Mouse (Mus musculus) hindbrain, embryonic 15.5 days (tissue): ENCODE data around the gene Mapk13. TPM values are rescaled to one million over a fixed set of nuclear protein-coding genes. Genes with fewer than 3 reads are reported as not detected.
"Not testable (repeated sequence)": the region's sequence is repeated elsewhere in the genome, so short reads cannot be mapped to it uniquely, and the experiment has no call there.

Source experiments
- ATAC-seq: fragments of 200-750 bp; cut with Nextera tagmentation; 2 replicates; pipeline ENCODE4 v1.8.0; 2017; ENCODE audit warnings: low read depth, moderate number of reproducible peaks, moderate TSS enrichment; ENCODE audit not compliant: low FRiP score
- H3K27ac ChIP-seq: fragments of 300-500 bp; sonication (generic); replicated peaks from 2 replicates; pipeline ENCODE4 v1.5.1; 2015; ENCODE audit warnings: mild to moderate bottlenecking, inconsistent platforms
- H3K27me3 ChIP-seq: fragments of 300-500 bp; sonication (generic); 2 replicates; pipeline ENCODE4 v1.6.1; 2015; ENCODE audit warnings: control low read depth, inconsistent platforms
- H3K36me3 ChIP-seq: fragments of 300-500 bp; sonication (generic); 2 replicates; pipeline ENCODE4 v1.6.1; 2015; ENCODE audit warnings: control low read depth, inconsistent platforms
- H3K4me1 ChIP-seq: fragments of 300-500 bp; sonication (generic); replicated peaks from 2 replicates; pipeline ENCODE4 v1.6.1; 2015; ENCODE audit warnings: control low read depth, inconsistent platforms
- H3K4me2 ChIP-seq: fragments of 300-500 bp; sonication (generic); 2 replicates; pipeline ENCODE4 v1.6.1; 2015; ENCODE audit warnings: moderate library complexity, mild to moderate bottlenecking, inconsistent platforms
- H3K4me3 ChIP-seq: fragments of 300-500 bp; sonication (generic); 2 replicates; pipeline ENCODE4 v1.5.1; 2015; ENCODE audit warnings: mild to moderate bottlenecking, inconsistent platforms
- H3K9ac ChIP-seq: fragments of 300-500 bp; sonication (generic); 2 replicates; pipeline ENCODE4 v1.6.1; 2015; ENCODE audit warnings: inconsistent platforms
- H3K9me3 ChIP-seq: fragments of 300-500 bp; sonication (generic); 2 replicates; pipeline ENCODE4 v1.6.1; 2016; ENCODE audit warnings: control low read depth, inconsistent platforms
- WGBS: fragments of 180-500 bp; shearing (Covaris S2); methylation state at CpG from one replicate; pipeline ENCODE4 v1.1.7; 2015; 5-methylcytosine and 5-hydroxymethylcytosine counted together
- polyA plus RNA-seq: library from polyadenylated mRNA; unstranded; fragments of >200 nt; fragmentation: Nextera tagmentation; extraction: Ambion mirVana; gene quantifications from 2 replicates; pipeline ENCODE4 v1.2.1, GENCODE M21; 2015

Mapk13 gene
- 0.97 and 1.7 TPM in 2 replicates for polyA plus RNA-seq

GRCm38 (mm10) chr17:28769121-28769874, at the start of gene Mapk13:
Gene Mapk13 (plus strand): TSS chr17:28769297.
- WGBS = 1% methylated on average over 54 of the region's 58 CpGs
- H3K36me3 ChIP-seq = no peaks in the 10 kb centered on the region
- H3K4me3 ChIP-seq = peak within 1 kb of the TSS; percentile 35
- H3K4me1 ChIP-seq = peaks cover 16% of the 10 kb centered on the region
- H3K9ac ChIP-seq = 0 out of 2 replicates have a peak within 1 kb of the TSS, but pooled peaks have one; percentile 7
- H3K4me2 ChIP-seq = peak within 1 kb of the TSS; percentile 65
- no peaks in the 10 kb centered on the region for H3K9me3 ChIP-seq
- H3K27me3 ChIP-seq = peaks cover 34% of the 10 kb centered on the region
- ATAC-seq = no peak
- no peak within 1 kb of the TSS for H3K27ac ChIP-seq

- no peaks in the 10 kb centered on the region for H3K4me1 ChIP-seq
- 95% methylated on average over 4 of the region's 4 CpGs for WGBS
- no peak for ATAC-seq
- no peaks in the 10 kb centered on the region for H3K27me3 ChIP-seq
- no peak within 1 kb of the TSS for H3K9ac ChIP-seq
- H3K9me3 ChIP-seq = no peaks in the 10 kb centered on the region
- H3K36me3 ChIP-seq = peaks cover 47% of the 10 kb centered on the region
- no peak within 1 kb of the TSS for H3K27ac ChIP-seq
- H3K4me3 ChIP-seq = no peak within 1 kb of the TSS
- H3K4me2 ChIP-seq = no peak within 1 kb of the TSS
These were observed 43.3 kb upstream of the Mapk13 start, which contains the start of gene AC170998.1 for GRCm38 (mm10) chr17:28725783-28726182. Gene AC170998.1 (plus strand): TSS chr17:28726083.

- H3K4me2 ChIP-seq, H3K4me1 ChIP-seq, H3K27me3 ChIP-seq, H3K27ac ChIP-seq, ATAC-seq, H3K9me3 ChIP-seq, H3K9ac ChIP-seq, H3K4me3 ChIP-seq: not testable (repeated sequence)
- 92% methylated on average over 11 of the region's 11 CpGs for WGBS
- H3K36me3 ChIP-seq = peaks cover 61% of the 10 kb centered on the region
These were observed 41.6 kb upstream of the Mapk13 start for GRCm38 (mm10) chr17:28727511-28727910.

- Histone ChIP-seq H3K9me3 (no peaks in the 10 kb centered on the region), H3K9ac (no peak overlapping the region), H3K27ac (no peak overlapping the region), H3K4me2 (no peak overlapping the region), H3K27me3 (no peaks in the 10 kb centered on the region), H3K4me1 (no peaks in the 10 kb centered on the region), H3K4me3 (no peak overlapping the region), H3K36me3 (peaks cover 52% of the 10 kb centered on the region)
- no peak for ATAC-seq
- WGBS = 95% methylated on average over 6 of the region's 6 CpGs
These were observed 33.6 kb upstream of the Mapk13 start for GRCm38 (mm10) chr17:28735317-28736105.

- 82% methylated on average over 4 of the region's 4 CpGs for WGBS
- Histone ChIP-seq H3K4me2 (no peak overlapping the region), H3K36me3 (peaks cover 50% of the 10 kb centered on the region)
These were observed 32.6 kb upstream of the Mapk13 start for GRCm38 (mm10) chr17:28736486-28736885.

GRCm38 (mm10) chr17:28737973-28738372, 31.1 kb upstream of the Mapk13 start:
- H3K36me3 ChIP-seq = peaks cover 49% of the 10 kb centered on the region

More at GRCm38 (mm10) chr17:28736486-28736885, 32.6 kb upstream of the Mapk13 start:
- no peaks in the 10 kb centered on the region for H3K4me1 ChIP-seq
- H3K9ac ChIP-seq = no peak overlapping the region
- H3K4me3 ChIP-seq = no peak overlapping the region
- no peaks in the 10 kb centered on the region for H3K9me3 ChIP-seq
- no peak overlapping the region for H3K27ac ChIP-seq
- no peaks in the 10 kb centered on the region for H3K27me3 ChIP-seq
- no peak for ATAC-seq

GRCm38 (mm10) chr17:28739244-28739643, 29.9 kb upstream of the Mapk13 start:
- no peaks in the 10 kb centered on the region for H3K9me3 ChIP-seq
- no peaks in the 10 kb centered on the region for H3K4me1 ChIP-seq
- WGBS = 94% methylated on average over 6 of the region's 6 CpGs
- no peak overlapping the region for H3K4me3 ChIP-seq
- H3K36me3 ChIP-seq = peaks cover 55% of the 10 kb centered on the region
- no peak overlapping the region for H3K9ac ChIP-seq
- no peak for ATAC-seq
- H3K27me3 ChIP-seq = no peaks in the 10 kb centered on the region
- no peak overlapping the region for H3K4me2 ChIP-seq
- H3K27ac ChIP-seq = no peak overlapping the region

More at GRCm38 (mm10) chr17:28737973-28738372, 31.1 kb upstream of the Mapk13 start:
- no peak overlapping the region for H3K4me3 ChIP-seq
- H3K27ac ChIP-seq = no peak overlapping the region
- no peak overlapping the region for H3K4me2 ChIP-seq
- no peak overlapping the region for H3K9ac ChIP-seq
- ATAC-seq = no peak
- 95% methylated on average over 4 of the region's 4 CpGs for WGBS
- no peaks in the 10 kb centered on the region for H3K4me1 ChIP-seq
- H3K27me3 ChIP-seq = no peaks in the 10 kb centered on the region
- no peaks in the 10 kb centered on the region for H3K9me3 ChIP-seq

- Histone ChIP-seq H3K4me3 (no peak overlapping the region), H3K4me2 (no peak overlapping the region), H3K27ac (no peak overlapping the region), H3K9ac (no peak overlapping the region), H3K27me3 (no peaks in the 10 kb centered on the region), H3K9me3 (no peaks in the 10 kb centered on the region), H3K4me1 (no peaks in the 10 kb centered on the region), H3K36me3 (peaks cover 78% of the 10 kb centered on the region)
- no peak for ATAC-seq
- 96% methylated on average over 11 of the region's 11 CpGs for WGBS
These were observed 25.8 kb upstream of the Mapk13 start for GRCm38 (mm10) chr17:28743145-28743866.

GRCm38 (mm10) chr17:28743916-28744315, 25.2 kb upstream of the Mapk13 start:
- 90% methylated on average over 9 of the region's 9 CpGs for WGBS
- H3K27ac ChIP-seq = no peak overlapping the region

GRCm38 (mm10) chr17:28745773-28746172, 23.3 kb upstream of the Mapk13 start:
- Histone ChIP-seq H3K9me3 (no peaks in the 10 kb centered on the region), H3K36me3 (peaks cover 74% of the 10 kb centered on the region), H3K9ac (no peak overlapping the region), H3K4me3 (no peak overlapping the region), H3K27ac (no peak overlapping the region), H3K4me1 (no peaks in the 10 kb centered on the region), H3K4me2 (no peak overlapping the region), H3K27me3 (no peaks in the 10 kb centered on the region)
- WGBS = 94% methylated on average over 6 of the region's 6 CpGs
- ATAC-seq = no peak

More at GRCm38 (mm10) chr17:28743916-28744315, 25.2 kb upstream of the Mapk13 start:
- Histone ChIP-seq H3K36me3 (peaks cover 83% of the 10 kb centered on the region), H3K4me3 (no peak overlapping the region), H3K9me3 (no peaks in the 10 kb centered on the region), H3K27me3 (no peaks in the 10 kb centered on the region), H3K4me2 (no peak overlapping the region), H3K9ac (no peak overlapping the region), H3K4me1 (no peaks in the 10 kb centered on the region)
- ATAC-seq = no peak

- H3K9ac ChIP-seq = no peak overlapping the region
- H3K4me2 ChIP-seq = no peak overlapping the region
- peaks cover 53% of the 10 kb centered on the region for H3K36me3 ChIP-seq
- no peak overlapping the region for H3K4me3 ChIP-seq
- no peaks in the 10 kb centered on the region for H3K9me3 ChIP-seq
- H3K27ac ChIP-seq = no peak overlapping the region
- WGBS = 93% methylated on average over 4 of the region's 4 CpGs
- H3K27me3 ChIP-seq = no peaks in the 10 kb centered on the region
- H3K4me1 ChIP-seq = no peaks in the 10 kb centered on the region
- no peak for ATAC-seq
These were observed 21.1 kb upstream of the Mapk13 start for GRCm38 (mm10) chr17:28748001-28748400.
